Mouse (Mus musculus) midbrain, embryonic 15.5 days (tissue): ENCODE data around the gene Inpp4a. TPM values are rescaled to one million over a fixed set of nuclear protein-coding genes. Genes with fewer than 3 reads are reported as not detected.

Experiments
- ATAC-seq: fragments of 200-750 bp; cut with Nextera tagmentation; replicated peaks from 2 replicates; pipeline ENCODE4 v1.8.0; 2017; ENCODE audit warnings: moderate TSS enrichment
- H3K27ac ChIP-seq: fragments of 300-500 bp; sonication (generic); 2 replicates; pipeline ENCODE4 v1.5.1; 2015; ENCODE audit warnings: mild to moderate bottlenecking, inconsistent platforms
- H3K27me3 ChIP-seq: fragments of 300-500 bp; sonication (generic); replicated peaks from 2 replicates; pipeline ENCODE4 v1.6.1; 2015; ENCODE audit warnings: inconsistent platforms
- H3K36me3 ChIP-seq: fragments of 300-500 bp; sonication (generic); replicated peaks from 2 replicates; pipeline ENCODE4 v1.6.1; 2015; ENCODE audit warnings: inconsistent platforms
- H3K4me1 ChIP-seq: fragments of 300-500 bp; sonication (generic); 2 replicates; pipeline ENCODE4 v1.6.1; 2015; ENCODE audit warnings: inconsistent platforms
- H3K4me2 ChIP-seq: fragments of 300-500 bp; sonication (generic); 2 replicates; pipeline ENCODE4 v1.6.1; 2015; ENCODE audit warnings: inconsistent platforms, mild to moderate bottlenecking, moderate library complexity
- H3K4me3 ChIP-seq: fragments of 300-500 bp; sonication (generic); 2 replicates; pipeline ENCODE4 v1.5.1; 2015; ENCODE audit warnings: mild to moderate bottlenecking, inconsistent platforms
- H3K9ac ChIP-seq: fragments of 300-500 bp; sonication (generic); 2 replicates; pipeline ENCODE4 v1.6.1; 2015; ENCODE audit warnings: mild to moderate bottlenecking, inconsistent platforms
- H3K9me3 ChIP-seq: fragments of 300-500 bp; sonication (generic); 2 replicates; pipeline ENCODE4 v1.6.1; 2016; ENCODE audit warnings: inconsistent platforms
- WGBS: fragments of 180-500 bp; shearing (Covaris S2); methylation state at CpG from one replicate; pipeline ENCODE4 v1.1.7; 2015; ENCODE audit warnings: mixed read lengths; 5-methylcytosine and 5-hydroxymethylcytosine counted together
- polyA plus RNA-seq: library from polyadenylated mRNA; unstranded; fragments of >200 nt; fragmentation: Nextera tagmentation; extraction: Ambion mirVana; gene quantifications from 2 replicates; pipeline ENCODE4 v1.2.1, GENCODE M21; 2015

Inpp4a gene
- polyA plus RNA-seq, 1 experiment from 2014 or later, result 77.4 TPM

GRCm38 (mm10) chr1:37368125-37368524 lies 68.5 kb downstream of the Inpp4a start:
- 96% methylated on average over 10 of the region's 10 CpGs for WGBS
- H3K4me1 ChIP-seq, result no peaks in the 10 kb centered on the region
- no peak for ATAC-seq
- no peak overlapping the region for H3K4me3 ChIP-seq
- peaks cover 19% of the 10 kb centered on the region for H3K36me3 ChIP-seq
- H3K4me2 ChIP-seq, result no peak overlapping the region
- no peaks in the 10 kb centered on the region for H3K9me3 ChIP-seq
- no peak overlapping the region for H3K27ac ChIP-seq
- H3K27me3 ChIP-seq, result no peaks in the 10 kb centered on the region
- no peak overlapping the region for H3K9ac ChIP-seq

- H3K27ac ChIP-seq, result no peak overlapping the region
- no peak for ATAC-seq
- no peaks in the 10 kb centered on the region for H3K27me3 ChIP-seq
- no peaks in the 10 kb centered on the region for H3K9me3 ChIP-seq
- no peak overlapping the region for H3K9ac ChIP-seq
- H3K4me3 ChIP-seq, result no peak overlapping the region
- H3K4me2 ChIP-seq, result no peak overlapping the region
- peaks cover 19% of the 10 kb centered on the region for H3K36me3 ChIP-seq
- whole genome bisulfite sequencing, result 88% methylated on average over 7 of the region's 7 CpGs
- no peaks in the 10 kb centered on the region for H3K4me1 ChIP-seq
Measured at GRCm38 (mm10) chr1:37368768-37369385, 69.2 kb downstream of the Inpp4a start.

GRCm38 (mm10) chr1:37376177-37376576 lies 76.5 kb downstream of the Inpp4a start:
- H3K9ac ChIP-seq, result no peak overlapping the region
- no peaks in the 10 kb centered on the region for H3K27me3 ChIP-seq
- WGBS, result 92% methylated on average over 8 of the region's 8 CpGs

GRCm38 (mm10) chr1:37376751-37377150 lies 77.1 kb downstream of the Inpp4a start:
- Histone ChIP-seq H3K27me3 (no peaks in the 10 kb centered on the region), H3K4me3 (no peak overlapping the region), H3K4me1 (no peaks in the 10 kb centered on the region), H3K27ac (no peak overlapping the region), H3K9ac (no peak overlapping the region), H3K4me2 (no peak overlapping the region), H3K36me3 (peaks cover 29% of the 10 kb centered on the region), H3K9me3 (no peaks in the 10 kb centered on the region)
- WGBS, result 80% methylated on average over 2 of the region's 2 CpGs
- ATAC-seq, result no peak

More at GRCm38 (mm10) chr1:37376177-37376576, 76.5 kb downstream of the Inpp4a start:
- Histone ChIP-seq H3K4me3 (no peak overlapping the region), H3K9me3 (no peaks in the 10 kb centered on the region), H3K27ac (no peak overlapping the region), H3K36me3 (peaks cover 31% of the 10 kb centered on the region; the same call in 1 of the 2 replicates), H3K4me1 (no peaks in the 10 kb centered on the region), H3K4me2 (no peak overlapping the region)
- ATAC-seq, result no peak

GRCm38 (mm10) chr1:37378095-37378494 lies 78.4 kb downstream of the Inpp4a start:
- Histone ChIP-seq H3K4me2 (no peak overlapping the region), H3K4me3 (no peak overlapping the region), H3K9me3 (no peaks in the 10 kb centered on the region), H3K4me1 (no peaks in the 10 kb centered on the region), H3K27me3 (no peaks in the 10 kb centered on the region), H3K27ac (no peak overlapping the region), H3K9ac (no peak overlapping the region), H3K36me3 (peaks cover 26% of the 10 kb centered on the region)
- no peak for ATAC-seq
- WGBS, result 97% methylated on average over 5 of the region's 5 CpGs

- no peak overlapping the region for H3K27ac ChIP-seq
- H3K36me3 ChIP-seq, result peaks cover 23% of the 10 kb centered on the region
- no peak overlapping the region for H3K4me2 ChIP-seq
- no peaks in the 10 kb centered on the region for H3K9me3 ChIP-seq
- ATAC-seq, result no peak
- H3K27me3 ChIP-seq, result no peaks in the 10 kb centered on the region
- WGBS, result 77% methylated on average over 4 of the region's 4 CpGs
- H3K9ac ChIP-seq, result no peak overlapping the region
- no peak overlapping the region for H3K4me3 ChIP-seq
- no peaks in the 10 kb centered on the region for H3K4me1 ChIP-seq
Measured at GRCm38 (mm10) chr1:37379536-37379935, 79.9 kb downstream of the Inpp4a start.

GRCm38 (mm10) chr1:37380913-37381312 lies 81.2 kb downstream of the Inpp4a start:
- no peak for ATAC-seq
- Histone ChIP-seq H3K4me1 (no peaks in the 10 kb centered on the region), H3K4me2 (no peak overlapping the region), H3K36me3 (peaks cover 18% of the 10 kb centered on the region), H3K9me3 (no peaks in the 10 kb centered on the region), H3K9ac (no peak overlapping the region), H3K27me3 (no peaks in the 10 kb centered on the region), H3K27ac (no peak overlapping the region), H3K4me3 (no peak overlapping the region)
- WGBS, result 94% methylated on average over 5 of the region's 5 CpGs

- no peak overlapping the region for H3K4me3 ChIP-seq
- ATAC-seq, result no peak
- no peak overlapping the region for H3K9ac ChIP-seq
- 97% methylated on average over 3 of the region's 3 CpGs for WGBS
- peaks cover 23% of the 10 kb centered on the region for H3K36me3 ChIP-seq
- no peaks in the 10 kb centered on the region for H3K4me1 ChIP-seq
- H3K4me2 ChIP-seq, result no peak overlapping the region
- no peaks in the 10 kb centered on the region for H3K9me3 ChIP-seq
- no peaks in the 10 kb centered on the region for H3K27me3 ChIP-seq
- H3K27ac ChIP-seq, result no peak overlapping the region
Measured at GRCm38 (mm10) chr1:37384304-37384703, 84.6 kb downstream of the Inpp4a start.

- H3K4me3 ChIP-seq, result no peak overlapping the region
- WGBS, result 89% methylated on average over 7 of the region's 7 CpGs
- H3K36me3 ChIP-seq, result peaks cover 14% of the 10 kb centered on the region
Measured at GRCm38 (mm10) chr1:37386448-37386971, 86.8 kb downstream of the Inpp4a start.

GRCm38 (mm10) chr1:37393174-37393573 lies 93.5 kb downstream of the Inpp4a start:
- H3K4me3 ChIP-seq, result no peak overlapping the region
- H3K36me3 ChIP-seq, result peaks cover 18% of the 10 kb centered on the region
- H3K9ac ChIP-seq, result no peak overlapping the region
- H3K27me3 ChIP-seq, result no peaks in the 10 kb centered on the region
- no peak overlapping the region for H3K27ac ChIP-seq
- no peaks in the 10 kb centered on the region for H3K4me1 ChIP-seq
- no peaks in the 10 kb centered on the region for H3K9me3 ChIP-seq
- no peak for ATAC-seq
- no peak overlapping the region for H3K4me2 ChIP-seq
- WGBS, result 71% methylated on average over 5 of the region's 5 CpGs

More at GRCm38 (mm10) chr1:37386448-37386971, 86.8 kb downstream of the Inpp4a start:
- ATAC-seq, result no peak
- no peak overlapping the region for H3K27ac ChIP-seq
- no peaks in the 10 kb centered on the region for H3K27me3 ChIP-seq
- no peaks in the 10 kb centered on the region for H3K9me3 ChIP-seq
- no peak overlapping the region for H3K9ac ChIP-seq
- H3K4me1 ChIP-seq, result no peaks in the 10 kb centered on the region
- H3K4me2 ChIP-seq, result no peak overlapping the region

GRCm38 (mm10) chr1:37396481-37396880 lies 96.8 kb downstream of the Inpp4a start:
- no peak overlapping the region for H3K27ac ChIP-seq
- H3K9me3 ChIP-seq, result no peaks in the 10 kb centered on the region
- H3K4me3 ChIP-seq, result no peak overlapping the region
- no peak overlapping the region for H3K4me2 ChIP-seq
- H3K36me3 ChIP-seq, result peaks cover 12% of the 10 kb centered on the region
- no peak overlapping the region for H3K9ac ChIP-seq
- ATAC-seq, result no peak
- H3K27me3 ChIP-seq, result no peaks in the 10 kb centered on the region
- H3K4me1 ChIP-seq, result no peaks in the 10 kb centered on the region
- 76% methylated on average over 1 of the region's 1 CpGs for WGBS

- Histone ChIP-seq H3K4me3 (no peak overlapping the region), H3K27me3 (no peaks in the 10 kb centered on the region), H3K9me3 (no peaks in the 10 kb centered on the region), H3K36me3 (peaks cover 12% of the 10 kb centered on the region; the same call in 1 of the 2 replicates), H3K4me1 (no peaks in the 10 kb centered on the region), H3K4me2 (no peak overlapping the region), H3K9ac (no peak overlapping the region), H3K27ac (no peak overlapping the region)
- ATAC-seq, result no peak
- 69% methylated on average over 3 of the region's 3 CpGs for WGBS
Measured at GRCm38 (mm10) chr1:37398961-37399360, 99.3 kb downstream of the Inpp4a start.

- Histone ChIP-seq H3K4me3 (no peak overlapping the region), H3K27ac (no peak overlapping the region), H3K9ac (no peak overlapping the region), H3K9me3 (no peaks in the 10 kb centered on the region), H3K4me1 (no peaks in the 10 kb centered on the region), H3K4me2 (no peak overlapping the region), H3K27me3 (no peaks in the 10 kb centered on the region), H3K36me3 (peaks cover 13% of the 10 kb centered on the region; the same call in 1 of the 2 replicates)
- WGBS, result 75% methylated on average over 8 of the region's 8 CpGs
- no peak for ATAC-seq
Measured at GRCm38 (mm10) chr1:37399734-37400133, 100.1 kb downstream of the Inpp4a start.
